Comparison of ENCODE assay signal across 8 mouse cellular contexts in the genomic region with DNA sequence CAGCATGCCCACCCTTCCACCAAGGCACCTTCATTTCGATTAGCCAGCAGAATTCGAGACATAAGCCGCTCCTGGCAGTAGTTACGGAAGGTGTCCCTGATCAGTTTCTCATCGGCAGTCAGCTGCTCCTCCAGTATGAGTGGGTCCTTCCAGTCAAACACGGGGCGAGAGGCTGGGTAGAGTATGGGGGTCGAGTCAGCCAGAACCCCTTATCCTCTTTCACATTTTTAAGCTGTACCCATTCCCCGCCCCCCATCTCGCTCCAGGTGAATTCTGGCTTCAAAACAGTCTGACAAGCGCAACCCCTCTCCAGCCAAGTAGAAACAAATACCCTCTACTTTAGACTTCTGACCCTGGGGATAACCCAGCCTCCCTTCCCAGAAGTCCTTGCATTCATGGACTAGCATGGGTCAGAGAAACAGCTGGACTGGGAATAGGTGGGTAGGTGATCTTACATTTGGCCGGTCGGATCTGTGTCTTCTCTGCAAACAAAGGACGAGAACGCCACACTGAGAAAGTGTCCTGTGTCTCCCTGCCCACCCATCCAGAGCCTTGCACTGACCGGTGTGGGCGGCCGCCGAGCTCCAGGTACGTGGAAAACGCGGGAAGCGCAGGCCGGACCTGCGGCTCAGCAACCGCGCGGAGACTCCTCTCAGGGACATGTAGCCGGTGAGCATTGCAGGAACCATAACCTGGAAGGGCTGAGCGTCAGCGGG. TPM values are rescaled to one million over a fixed set of nuclear protein-coding genes. Genes with fewer than 3 reads are reported as not detected.
A peak's percentile ranks its signal among the peaks of the same experiment; 100 is the strongest.
DNase-seq lines count a peak whose midpoint lies in the region; ATAC-seq lines count a peak whose summit lies in the region.

No protein-coding gene starts in this region.

- H3K27me3 ChIP-seq in embryonic facial prominence, embryonic 15.5 days = no peaks in the 10 kb centered on the region
- no peaks in the 10 kb centered on the region for H3K27me3 ChIP-seq in kidney, embryonic 14.5 days (ENCODE audit: control insufficient read depth, insufficient read depth, low read length)
- no peaks in the 10 kb centered on the region for H3K27me3 ChIP-seq in midbrain, embryonic 16.5 days (ENCODE audit: control insufficient read depth, insufficient read depth, low read depth, low read length)

- no peak overlapping the region; the same call in 1 of the 2 replicates for H3K27ac ChIP-seq in embryonic facial prominence, embryonic 15.5 days (replicated peaks)
- H3K27ac ChIP-seq in kidney, embryonic 14.5 days (ENCODE audit: low read depth, low read length) = peak overlapping the region; percentile 37; the same call in 1 of the 2 replicates
- peak overlapping the region; percentile 71 for H3K27ac ChIP-seq in midbrain, embryonic 16.5 days (ENCODE audit: low read length)

- peak overlapping the region; percentile 81 for H3K4me3 ChIP-seq in embryonic facial prominence, embryonic 15.5 days (replicated peaks)
- peak overlapping the region; percentile 77 for H3K4me3 ChIP-seq in kidney, embryonic 14.5 days (ENCODE audit: low read length)
- H3K4me3 ChIP-seq in midbrain, embryonic 16.5 days (ENCODE audit: low read depth, low read length) = peak overlapping the region; percentile 82

- DNase-seq in kidney, adult 11 months = peak; percentile 73
- no peak for DNase-seq in kidney, postnatal 4 days
- no peak for DNase-seq in layer of hippocampus, adult 18-20 months (ENCODE audit: low spot score in 2 of 2)
- DNase-seq in frontal cortex, postnatal 10 days (ENCODE audit: low spot score in 2 of 2) = no peak

- H3K9ac ChIP-seq in embryonic facial prominence, embryonic 15.5 days = peak overlapping the region; percentile 57
- H3K9ac ChIP-seq in kidney, embryonic 14.5 days (ENCODE audit: low read depth, low read length) = peak overlapping the region; percentile 75
- peak overlapping the region; percentile 84 for H3K9ac ChIP-seq in midbrain, embryonic 16.5 days (ENCODE audit: low read depth, low read length)

- H3K4me1 ChIP-seq in embryonic facial prominence, embryonic 15.5 days = peaks cover 19% of the 10 kb centered on the region
- H3K4me1 ChIP-seq in kidney, embryonic 14.5 days (ENCODE audit: control insufficient read depth, insufficient read depth, low read length) = peaks cover 13% of the 10 kb centered on the region
- peaks cover 12% of the 10 kb centered on the region for H3K4me1 ChIP-seq in midbrain, embryonic 16.5 days (ENCODE audit: control insufficient read depth, insufficient read depth, low read length)

- H3K36me3 ChIP-seq in embryonic facial prominence, embryonic 15.5 days = peaks cover 18% of the 10 kb centered on the region
- peaks cover 11% of the 10 kb centered on the region for H3K36me3 ChIP-seq in kidney, embryonic 14.5 days (ENCODE audit: control insufficient read depth, insufficient read depth, low read length)
- peaks cover 8% of the 10 kb centered on the region; the same call in 1 of the 2 replicates for H3K36me3 ChIP-seq in midbrain, embryonic 16.5 days (ENCODE audit: control insufficient read depth, insufficient read depth, low read length)

- no peak; the same call in 1 of the 2 replicates for ATAC-seq in embryonic facial prominence, embryonic 15.5 days (ENCODE audit: insufficient number of reproducible peaks, low FRiP score, low TSS enrichment, low read depth)
- peak; percentile 64 for ATAC-seq in kidney, embryonic 14.5 days (ENCODE audit: low FRiP score, low TSS enrichment)
- peak; percentile 76; the same call in 1 of the 2 replicates for ATAC-seq in midbrain, embryonic 16.5 days
- ATAC-seq in granulocyte monocyte progenitor cell, adult 5-6 weeks (replicated peaks; ENCODE audit: poor library complexity, severe bottlenecking) = no peak

- WGBS in embryonic facial prominence, embryonic 15.5 days = 8% methylated on average over 31 of the region's 31 CpGs
- 7% methylated on average over 31 of the region's 31 CpGs for WGBS in kidney, embryonic 14.5 days
- 12% methylated on average over 31 of the region's 31 CpGs for WGBS in midbrain, embryonic 16.5 days

- H3K9me3 ChIP-seq in embryonic facial prominence, embryonic 15.5 days (replicated peaks) = no peaks in the 10 kb centered on the region
- no peaks in the 10 kb centered on the region for H3K9me3 ChIP-seq in kidney, embryonic 14.5 days (ENCODE audit: control insufficient read depth, low read length)
- no peaks in the 10 kb centered on the region for H3K9me3 ChIP-seq in midbrain, embryonic 16.5 days (replicated peaks; ENCODE audit: control insufficient read depth, low read length, poor library complexity, severe bottlenecking)

- H3K4me2 ChIP-seq in embryonic facial prominence, embryonic 15.5 days (replicated peaks) = peak overlapping the region; percentile 82
- peak overlapping the region; percentile 85 for H3K4me2 ChIP-seq in kidney, embryonic 14.5 days (replicated peaks; ENCODE audit: low read depth, low read length)
- peak overlapping the region; percentile 71 for H3K4me2 ChIP-seq in midbrain, embryonic 16.5 days (ENCODE audit: low read length)

RNA-seq across cellular contexts. Expression of gene Gcdh, which starts 0.6 kb away (rescaled TPM):
- polyA plus RNA-seq in embryonic facial prominence, embryonic 15.5 days (2015; fragmentation: Nextera tagmentation; extraction: Ambion mirVana) = 29.4 and 32.2 TPM in 2 replicates
- 28.6 and 43.3 TPM in 2 replicates for polyA plus RNA-seq in kidney, embryonic 14.5 days (2014; fragmentation: Nextera tagmentation; extraction: Ambion mirVana)
- 33.4 and 36.9 TPM in 2 replicates for polyA plus RNA-seq in midbrain, embryonic 16.5 days (2015; fragmentation: Nextera tagmentation; extraction: Ambion mirVana)
- 10 to 100 TPM; 38.3 to 38.5 TPM for total RNA-seq in layer of hippocampus, adult 18-20 months (2021)
- 23.2 and 25.8 TPM in 2 replicates for total RNA-seq in granulocyte monocyte progenitor cell, adult 5-6 weeks (2014; fragmentation: Nextera tagmentation)
- 20.1 and 30.3 TPM in 2 replicates for total RNA-seq in granulocyte monocyte progenitor cell, adult 5-6 weeks (2017)

RNA-seq across cellular contexts. Expression of gene Klf1, which starts 8.6 kb away (rescaled TPM):
- 1.3 and 1.6 TPM in 2 replicates for polyA plus RNA-seq in embryonic facial prominence, embryonic 15.5 days (2015; fragmentation: Nextera tagmentation; extraction: Ambion mirVana)
- polyA plus RNA-seq in kidney, embryonic 14.5 days (2014; fragmentation: Nextera tagmentation; extraction: Ambion mirVana) = 1.2 and 1.7 TPM in 2 replicates
- 0.28 and 0.98 TPM in 2 replicates for polyA plus RNA-seq in midbrain, embryonic 16.5 days (2015; fragmentation: Nextera tagmentation; extraction: Ambion mirVana)
- total RNA-seq in layer of hippocampus, adult 18-20 months (2021) = under 1 TPM in 1 of 2 experiments, not detected in 1; 0.27 TPM
- total RNA-seq in granulocyte monocyte progenitor cell, adult 5-6 weeks (2014; fragmentation: Nextera tagmentation) = 0.52 and 1.0 TPM in 2 replicates
- 0.43 and 0.72 TPM in 2 replicates for total RNA-seq in granulocyte monocyte progenitor cell, adult 5-6 weeks (2017)

RNA-seq across cellular contexts. Expression of gene Dnase2a, which starts 15.2 kb away (rescaled TPM):
- 20.0 and 22.4 TPM in 2 replicates for polyA plus RNA-seq in embryonic facial prominence, embryonic 15.5 days (2015; fragmentation: Nextera tagmentation; extraction: Ambion mirVana)
- polyA plus RNA-seq in kidney, embryonic 14.5 days (2014; fragmentation: Nextera tagmentation; extraction: Ambion mirVana) = 10.8 and 12.1 TPM in 2 replicates
- polyA plus RNA-seq in midbrain, embryonic 16.5 days (2015; fragmentation: Nextera tagmentation; extraction: Ambion mirVana) = 5.0 and 6.1 TPM in 2 replicates
- 1 to 10 TPM; 2.8 to 5.1 TPM for total RNA-seq in layer of hippocampus, adult 18-20 months (2021)
- 35.6 and 55.5 TPM in 2 replicates for total RNA-seq in granulocyte monocyte progenitor cell, adult 5-6 weeks (2014; fragmentation: Nextera tagmentation)
- 59.6 and 117 TPM in 2 replicates for total RNA-seq in granulocyte monocyte progenitor cell, adult 5-6 weeks (2017)

RNA-seq across cellular contexts. Expression of gene Syce2, which starts 21.2 kb away (rescaled TPM):
- 68.0 and 72.9 TPM in 2 replicates for polyA plus RNA-seq in embryonic facial prominence, embryonic 15.5 days (2015; fragmentation: Nextera tagmentation; extraction: Ambion mirVana)
- 73.0 and 98.4 TPM in 2 replicates for polyA plus RNA-seq in kidney, embryonic 14.5 days (2014; fragmentation: Nextera tagmentation; extraction: Ambion mirVana)
- polyA plus RNA-seq in midbrain, embryonic 16.5 days (2015; fragmentation: Nextera tagmentation; extraction: Ambion mirVana) = 27.7 and 33.2 TPM in 2 replicates
- total RNA-seq in layer of hippocampus, adult 18-20 months (2021) = 10 to 100 TPM; 15.7 to 16.5 TPM
- 172 and 176 TPM in 2 replicates for total RNA-seq in granulocyte monocyte progenitor cell, adult 5-6 weeks (2014; fragmentation: Nextera tagmentation)
- 126 and 155 TPM in 2 replicates for total RNA-seq in granulocyte monocyte progenitor cell, adult 5-6 weeks (2017)

RNA-seq across cellular contexts. Expression of gene Farsa, which starts 36.4 kb away (rescaled TPM):
- 94.5 and 99.8 TPM in 2 replicates for polyA plus RNA-seq in embryonic facial prominence, embryonic 15.5 days (2015; fragmentation: Nextera tagmentation; extraction: Ambion mirVana)
- 90.4 and 105 TPM in 2 replicates for polyA plus RNA-seq in kidney, embryonic 14.5 days (2014; fragmentation: Nextera tagmentation; extraction: Ambion mirVana)
- 108 and 113 TPM in 2 replicates for polyA plus RNA-seq in midbrain, embryonic 16.5 days (2015; fragmentation: Nextera tagmentation; extraction: Ambion mirVana)
- total RNA-seq in layer of hippocampus, adult 18-20 months (2021) = 10 to 100 TPM; 48.8 to 50.1 TPM
- total RNA-seq in granulocyte monocyte progenitor cell, adult 5-6 weeks (2014; fragmentation: Nextera tagmentation) = 90.9 TPM in 2 replicates
- 187 and 190 TPM in 2 replicates for total RNA-seq in granulocyte monocyte progenitor cell, adult 5-6 weeks (2017)

Comparison
In these comparisons a context has a peak if more than half of its experiments do, and no peak if none do; other contexts are left out.
1. ATAC-seq: peak in kidney, embryonic 14.5 days (single experiment) and midbrain, embryonic 16.5 days (single experiment); none in embryonic facial prominence, embryonic 15.5 days (single experiment) and granulocyte monocyte progenitor cell, adult 5-6 weeks (single experiment).
2. Peak in every context shown above with its lines, with median percentiles within 50 percentile points of each other: H3K4me2 ChIP-seq, H3K4me3 ChIP-seq and H3K9ac ChIP-seq.